Mouse (Mus musculus): ENCODE data around the gene Tom1l2.

Gene Tom1l2

GRCm38 (mm10) chr11:60303497-60303896 lies 49.2 kb downstream of the Tom1l2 start:
- DNase-seq = no peak

GRCm38 (mm10) chr11:60302354-60303083 lies 50.2 kb downstream of the Tom1l2 start:
- DNase-seq = no peak

- no peak for DNase-seq
These were observed 51.0 kb downstream of the Tom1l2 start for GRCm38 (mm10) chr11:60301588-60302208.

GRCm38 (mm10) chr11:60300318-60300717 lies 52.4 kb downstream of the Tom1l2 start:
- no peak for DNase-seq

GRCm38 (mm10) chr11:60297772-60298171 lies 54.9 kb downstream of the Tom1l2 start:
- no peak for DNase-seq

DNA sequence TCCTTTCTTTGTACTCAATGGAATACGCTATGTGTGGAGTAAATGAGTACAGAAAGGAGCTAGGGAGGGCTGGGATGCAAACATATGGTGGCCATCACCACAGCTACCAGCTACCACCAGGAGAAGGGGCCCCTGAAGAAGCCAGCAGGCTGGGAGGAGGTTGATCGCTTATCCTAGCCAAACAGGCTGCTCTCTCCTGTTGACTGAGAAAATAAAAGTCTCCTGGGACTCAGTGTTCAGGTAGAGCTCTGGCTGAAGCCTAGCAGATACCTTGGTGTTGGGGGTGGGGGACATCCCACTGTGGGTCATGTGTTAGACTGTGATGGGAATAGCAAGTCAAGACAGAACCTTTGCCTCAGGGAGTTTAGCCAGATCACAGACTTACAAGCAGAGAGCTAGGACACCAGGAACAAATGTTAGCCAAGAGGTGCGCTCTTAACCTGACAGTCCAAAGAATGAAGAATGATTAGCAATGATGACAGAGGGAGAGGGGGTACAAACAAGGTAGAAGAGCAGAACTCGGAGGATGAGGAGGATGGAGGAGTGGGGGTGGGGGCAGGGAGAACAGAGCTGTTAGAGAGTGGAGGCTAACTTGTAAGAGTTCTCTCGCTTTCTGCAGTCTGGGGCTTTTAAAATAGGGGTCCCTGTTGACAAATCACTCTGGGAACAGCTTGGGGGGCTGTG lies 57.9 kb downstream of the Tom1l2 start:
- no peak for DNase-seq

DNA sequence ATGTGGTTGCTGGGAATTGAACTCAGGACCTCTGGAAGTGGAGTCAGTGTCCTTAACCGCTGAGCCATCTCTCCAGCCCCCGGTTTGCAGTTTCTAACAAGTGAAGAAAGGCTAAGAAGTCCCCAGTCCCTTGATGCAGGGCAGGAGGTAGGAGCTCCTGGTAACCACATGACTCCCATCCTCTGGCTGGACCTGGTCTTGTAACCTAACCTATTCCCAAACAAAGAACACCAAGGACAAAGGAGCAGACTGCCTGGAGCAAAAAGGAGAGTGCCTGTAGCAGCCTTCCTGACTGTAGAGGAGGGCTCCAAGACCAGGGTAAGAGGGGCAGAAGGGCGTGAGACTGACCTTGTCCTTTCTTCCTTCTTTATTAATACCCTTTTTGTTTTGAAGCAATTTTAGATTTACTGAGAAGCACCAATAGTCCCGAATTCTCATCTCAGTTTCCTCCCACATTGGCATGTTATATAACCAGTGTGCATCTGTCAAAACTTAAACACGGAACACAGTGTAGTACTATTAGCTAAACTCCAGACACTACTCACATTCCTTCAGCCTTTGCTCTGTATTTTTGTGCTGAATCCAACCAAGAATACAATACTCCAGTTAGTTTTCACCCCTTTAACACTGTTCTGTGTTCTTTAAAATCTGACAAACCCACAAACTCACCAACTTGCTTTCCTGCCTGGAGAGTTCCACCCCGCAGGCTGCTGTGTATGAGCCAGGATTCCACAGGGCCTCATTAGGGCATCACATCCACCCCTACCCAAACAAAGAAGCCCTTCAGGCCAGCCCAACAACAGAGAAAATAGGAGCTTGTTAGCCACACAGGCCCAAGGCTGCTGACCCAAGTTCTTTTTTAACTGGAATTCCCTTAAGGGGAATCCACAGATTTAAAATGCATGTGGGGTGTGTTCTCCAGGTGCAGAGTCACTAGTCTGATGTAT lies 58.7 kb downstream of the Tom1l2 start:
- no peak for DNase-seq

GRCm38 (mm10) chr11:60292718-60293117 lies 60.0 kb downstream of the Tom1l2 start:
- peak; percentile 72 to 84 for DNase-seq

GRCm38 (mm10) chr11:60288980-60289379 lies 63.7 kb downstream of the Tom1l2 start:
- no peak for DNase-seq

- DNase-seq = peak; percentile 38 to 39
These were observed 66.4 kb downstream of the Tom1l2 start for GRCm38 (mm10) chr11:60286311-60286710.

DNA sequence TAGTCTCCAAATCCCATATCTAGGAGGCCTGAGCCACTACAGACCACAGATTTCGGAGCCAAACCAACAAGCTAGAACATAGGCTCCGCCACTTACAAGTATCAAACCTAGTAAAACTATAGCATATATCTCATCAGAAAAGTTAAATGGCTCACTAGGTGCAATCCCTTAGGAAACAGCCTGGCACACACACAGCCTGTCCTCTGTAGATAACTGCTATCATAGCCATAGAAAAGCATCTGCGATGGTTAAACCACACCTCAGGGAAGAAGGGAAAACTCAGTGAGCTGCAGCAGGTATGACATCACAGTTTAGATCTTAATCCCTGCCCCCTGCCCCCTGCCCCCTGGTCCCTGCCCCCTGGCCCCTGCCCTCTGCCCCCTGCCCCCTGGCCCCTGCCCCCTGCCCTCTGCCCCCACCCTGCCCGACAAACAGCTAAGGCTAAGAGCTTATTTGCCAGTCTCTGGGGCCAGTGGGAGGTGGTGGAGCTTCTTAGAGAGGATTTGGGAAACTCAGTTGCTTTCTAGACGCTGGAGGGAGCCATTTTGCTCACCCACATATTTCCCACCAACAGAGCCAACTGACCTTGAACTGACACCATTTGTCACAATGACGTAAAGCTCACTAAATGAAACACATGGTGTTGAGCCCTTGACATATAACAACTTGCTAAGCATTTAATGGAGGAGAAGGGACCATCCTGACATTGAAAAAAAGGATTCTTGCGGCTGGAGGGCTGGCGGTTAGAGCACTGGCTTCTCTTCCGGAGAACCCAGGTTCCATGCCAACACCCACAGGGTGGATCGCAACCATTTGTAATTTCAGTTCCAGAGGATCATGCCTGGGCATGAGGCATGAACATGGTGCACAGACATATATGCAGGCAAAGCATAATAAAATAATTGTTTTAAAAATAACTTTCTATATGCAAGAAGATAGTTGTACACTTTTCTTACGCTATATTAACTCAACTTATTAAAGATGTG lies 72.0 kb downstream of the Tom1l2 start:
- DNase-seq = no peak

GRCm38 (mm10) chr11:60279483-60279882 lies 73.2 kb downstream of the Tom1l2 start:
- DNase-seq = no peak

- no peak for DNase-seq
These were observed 74.9 kb downstream of the Tom1l2 start for GRCm38 (mm10) chr11:60277771-60278170.

- DNase-seq = no peak
These were observed 75.5 kb downstream of the Tom1l2 start for GRCm38 (mm10) chr11:60277164-60277740.

GRCm38 (mm10) chr11:60276408-60277093 lies 76.2 kb downstream of the Tom1l2 start:
- DNase-seq = peak in 1 of 2 experiments; percentile 57

DNA sequence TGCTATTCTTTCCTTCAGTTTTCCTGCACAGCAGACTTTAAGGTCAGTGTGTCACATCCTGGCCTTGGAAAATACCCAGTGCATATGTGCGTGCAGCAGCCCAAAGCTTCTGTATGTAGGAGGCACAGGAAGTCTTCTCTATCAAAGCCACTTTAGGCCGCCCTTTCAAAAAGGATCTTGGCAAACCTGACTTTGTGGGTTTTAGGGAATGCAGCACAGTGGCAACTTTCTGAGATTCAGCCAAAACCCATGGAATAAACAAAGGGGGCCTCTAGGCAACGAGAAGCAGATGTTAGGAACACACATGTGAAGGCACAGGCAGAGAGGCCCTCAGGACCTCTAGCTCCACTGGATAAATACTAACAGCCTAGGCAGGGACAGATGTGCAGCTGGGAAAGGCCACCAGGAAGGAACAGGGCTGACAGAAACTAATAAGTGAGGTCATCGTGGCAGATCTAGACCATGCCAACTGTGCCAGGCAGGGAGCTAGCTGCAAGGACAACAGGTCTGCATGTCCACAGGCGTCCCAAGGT lies 79.4 kb downstream of the Tom1l2 start:
- DNase-seq = peak; percentile 43 to 49

- DNase-seq = no peak
These were observed 84.1 kb downstream of the Tom1l2 start for GRCm38 (mm10) chr11:60268563-60268962.

DNA sequence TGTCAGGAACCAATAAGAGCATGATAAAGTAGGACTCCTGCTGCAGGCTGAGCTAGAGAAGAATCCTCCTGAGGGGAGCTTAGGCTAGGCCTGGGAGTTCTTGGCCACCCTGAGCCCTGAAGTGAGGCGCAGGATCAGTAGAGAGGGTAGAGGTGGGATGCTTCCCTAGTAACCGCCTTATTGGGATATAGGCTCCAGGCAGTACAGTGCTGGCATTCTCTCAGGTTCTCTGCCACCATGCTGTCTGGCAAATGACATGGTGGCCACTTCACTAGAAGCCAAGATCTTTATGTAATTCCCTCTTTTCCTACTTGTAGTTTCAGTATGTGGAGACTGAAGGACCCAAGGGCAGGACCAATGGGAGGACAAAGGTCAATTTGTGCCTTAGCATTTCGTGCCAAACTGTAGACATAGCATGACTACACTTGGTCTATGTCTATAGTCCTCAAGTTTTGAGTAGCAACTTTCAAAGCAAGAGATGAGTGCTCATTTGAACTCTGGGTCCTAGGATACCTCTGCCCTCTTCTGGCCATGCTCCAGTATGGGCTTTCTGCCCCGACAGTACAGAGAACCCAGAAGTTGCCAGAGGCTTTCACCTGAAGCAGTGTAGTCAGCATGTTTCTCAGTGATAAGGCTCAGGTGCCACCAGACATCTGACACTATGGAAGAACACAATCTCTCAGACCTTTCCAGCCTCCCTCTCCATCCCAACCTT lies 87.3 kb downstream of the Tom1l2 start:
- DNase-seq = peak in 1 of 2 experiments; percentile 48

DNA sequence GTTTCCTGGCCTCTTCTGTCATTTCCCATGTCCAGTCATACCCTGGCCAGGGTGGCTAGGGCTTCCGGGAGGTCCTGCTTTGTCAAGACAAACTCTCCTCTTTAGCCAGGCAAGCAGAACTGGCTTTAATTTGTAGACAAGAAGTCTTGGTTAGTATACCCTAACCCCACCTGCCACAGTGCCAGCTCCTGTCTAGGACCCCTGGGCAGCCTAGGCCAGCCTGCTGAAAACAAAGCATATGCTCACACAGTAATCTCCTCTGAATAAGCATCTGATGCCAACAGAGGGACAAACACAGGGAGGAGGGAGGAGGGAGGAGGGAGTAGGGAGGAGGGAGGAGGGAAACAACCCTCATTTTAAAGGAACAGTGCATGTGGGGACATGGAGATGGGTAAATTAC lies 88.1 kb downstream of the Tom1l2 start:
- DNase-seq = peak; percentile 83 to 88

GRCm38 (mm10) chr11:60262396-60262795 lies 90.3 kb downstream of the Tom1l2 start:
- DNase-seq = no peak
